Mouse (Mus musculus): Measurements from ENCODE around the gene Slx1b.

DNA sequence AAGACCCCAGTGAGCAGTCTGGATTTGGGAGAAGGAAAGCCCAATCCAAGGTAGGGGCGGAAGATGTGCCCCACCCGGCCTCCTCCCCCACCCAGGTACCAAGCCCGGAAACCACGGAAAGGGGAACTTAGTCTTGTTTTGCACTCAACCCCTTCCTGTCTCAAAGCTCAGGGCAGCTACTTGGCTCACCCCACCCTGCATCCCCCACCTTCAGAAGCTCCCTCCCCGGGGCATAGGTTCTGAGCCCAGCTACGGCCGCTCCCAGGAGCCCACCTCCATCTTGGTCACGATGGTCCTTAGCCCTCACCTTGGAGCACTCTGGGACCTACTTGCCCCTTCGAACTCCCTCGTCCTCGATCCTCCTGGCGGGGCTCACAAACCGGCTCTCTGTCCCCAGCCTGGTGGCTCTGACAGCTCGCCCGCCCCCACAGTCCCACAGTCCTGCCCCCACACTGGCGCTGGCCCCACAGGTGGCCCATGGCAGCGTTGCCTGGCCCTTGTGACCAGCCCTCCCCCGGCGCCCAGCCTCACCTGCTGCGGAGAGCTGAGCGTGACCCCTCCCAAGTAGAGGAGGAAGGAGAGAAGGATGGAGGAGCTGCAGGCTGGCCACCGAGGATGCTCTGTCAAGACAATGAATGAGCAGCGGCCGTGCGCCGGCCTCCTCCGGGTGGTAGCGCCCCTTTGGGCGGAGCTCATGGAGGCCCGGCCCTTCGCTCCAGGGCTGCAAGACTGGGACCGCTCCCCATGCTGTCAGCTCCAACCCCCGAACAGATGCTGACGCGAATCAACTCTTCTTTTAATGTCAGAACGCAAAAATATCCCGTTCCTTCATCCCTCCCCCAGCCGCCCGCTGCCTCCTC, 8.8 kb upstream of the Slx1b start:
- TF ChIP-seq POLR2A (IDR thresholded peaks at IDR 0.05; ENCODE audit: borderline replicate concordance, extremely low read depth, insufficient read depth, insufficient read length, poor library complexity, severe bottlenecking) (peak; percentile 73; the same call in 1 of the 2 replicates), CTCF (IDR thresholded peaks at IDR 0.05; ENCODE audit: borderline replicate concordance, extremely low read depth, insufficient read depth, insufficient read length) (no peak)
